ENCODE assay signal across 16 mouse cellular contexts in genomic region chr12:24754693-24755092, GRCm38 (mm10). TPM values are rescaled to one million over a fixed set of nuclear protein-coding genes. Genes with fewer than 3 reads are reported as not detected.
A peak's percentile ranks its signal among the peaks of the same experiment; 100 is the strongest.
DNase-seq lines count a peak whose midpoint lies in the region; ATAC-seq and TF ChIP-seq lines count a peak whose summit lies in the region.
"Had no signal": no experiment of that assay in that cellular context is flagged by ENCODE, and none has a peak within 500 bp of the region (broad histone marks: within the 10 kb centered on the region; RNA-seq: fewer than 3 reads in every experiment).

No protein-coding gene starts in this region.

- H3K4me3 ChIP-seq in hindbrain, embryonic 15.5 days: no peak overlapping the region
- no peak overlapping the region for H3K4me3 ChIP-seq in hindbrain, embryonic 10.5 days
- H3K4me3 ChIP-seq in lung, embryonic 14.5 days (ENCODE audit: low read depth, low read length): no peak overlapping the region
- H3K4me3 ChIP-seq in lung, adult 2 months (replicated peaks; ENCODE audit: extremely low read depth, low read depth, low read length): no peak overlapping the region
- H3K4me3 ChIP-seq: embryonic facial prominence, embryonic 15.5 days; forebrain, embryonic 12.5 days; heart, embryonic 10.5 days; limb, embryonic 13.5 days; midbrain, embryonic 10.5 days; stomach, embryonic 15.5 days had no signal

- ATAC-seq in hindbrain, embryonic 15.5 days (ENCODE audit: low FRiP score, low read depth): 0 out of 2 replicates have a peak, but pooled peaks have one; percentile 37
- ATAC-seq in lung, embryonic 14.5 days (ENCODE audit: insufficient read depth): no peak

- DNase-seq in hindbrain, embryonic 10.5 days (ENCODE audit: low spot score): no peak
- peak; percentile 43 for DNase-seq in lung, embryonic 14.5 days
- no peak for DNase-seq in lung, adult 2 months
- DNase-seq in cerebellum, postnatal 25 days: peak; percentile 27 to 41
- DNase-seq in lung, postnatal 25 days (ENCODE audit: low spot score): peak; percentile 30
- no peak for DNase-seq in heart, postnatal 4 days
- no peak for DNase-seq in right cerebral cortex, adult 2 months (ENCODE audit: low spot score in 2 of 2)
- DNase-seq: gastrocnemius, postnatal 14 days; thymus, postnatal 4 days had no signal

- TF ChIP-seq POLR2A in lung, adult 2 months (IDR thresholded peaks at IDR 0.05; ENCODE audit: borderline replicate concordance, extremely low read depth, low read depth, low read length): no peak

- no peaks in the 10 kb centered on the region for H3K27me3 ChIP-seq in hindbrain, embryonic 15.5 days
- no peaks in the 10 kb centered on the region for H3K27me3 ChIP-seq in hindbrain, embryonic 10.5 days (ENCODE audit: insufficient read depth, poor library complexity, severe bottlenecking)
- no peaks in the 10 kb centered on the region for H3K27me3 ChIP-seq in lung, embryonic 14.5 days (ENCODE audit: insufficient read depth, low read length)
- H3K27me3 ChIP-seq: embryonic facial prominence, embryonic 15.5 days; forebrain, embryonic 12.5 days; limb, embryonic 13.5 days; stomach, embryonic 15.5 days had no signal

- H3K4me1 ChIP-seq in hindbrain, embryonic 15.5 days (replicated peaks): peaks cover 17% of the 10 kb centered on the region
- peaks cover 10% of the 10 kb centered on the region for H3K4me1 ChIP-seq in hindbrain, embryonic 10.5 days (replicated peaks)
- no peaks in the 10 kb centered on the region for H3K4me1 ChIP-seq in lung, embryonic 14.5 days (ENCODE audit: insufficient read depth)
- H3K4me1 ChIP-seq in lung, adult 2 months (ENCODE audit: control insufficient read depth, insufficient read depth, low read length): no peaks in the 10 kb centered on the region
- H3K4me1 ChIP-seq: embryonic facial prominence, embryonic 15.5 days; stomach, embryonic 15.5 days had no signal

- no peak for TF ChIP-seq CTCF in lung, embryonic 14.5 days (IDR thresholded peaks at IDR 0.05; ENCODE audit: low read depth)
- TF ChIP-seq CTCF in lung, adult 2 months (IDR thresholded peaks at IDR 0.05; ENCODE audit: insufficient read depth, low read length): no peak

- no peak overlapping the region for H3K9ac ChIP-seq in hindbrain, embryonic 15.5 days
- H3K9ac ChIP-seq in lung, embryonic 14.5 days: no peak overlapping the region
- H3K9ac ChIP-seq: embryonic facial prominence, embryonic 15.5 days; forebrain, embryonic 12.5 days; limb, embryonic 13.5 days; stomach, embryonic 15.5 days had no signal

- no peak overlapping the region for H3K27ac ChIP-seq in hindbrain, embryonic 15.5 days (replicated peaks)
- no peak overlapping the region for H3K27ac ChIP-seq in hindbrain, embryonic 10.5 days
- no peak overlapping the region for H3K27ac ChIP-seq in lung, embryonic 14.5 days (ENCODE audit: low read depth)
- H3K27ac ChIP-seq: embryonic facial prominence, embryonic 15.5 days; forebrain, embryonic 12.5 days; heart, embryonic 10.5 days; limb, embryonic 13.5 days; midbrain, embryonic 10.5 days; stomach, embryonic 15.5 days had no signal

- 32% methylated on average over 5 of the region's 5 CpGs for WGBS in hindbrain, embryonic 15.5 days
- 59% methylated on average over 5 of the region's 5 CpGs for WGBS in hindbrain, embryonic 10.5 days
- 48% methylated on average over 5 of the region's 5 CpGs for WGBS in lung, embryonic 14.5 days
- WGBS in lung, adult 2 months: 43% methylated on average over 5 of the region's 5 CpGs

- H3K36me3 ChIP-seq in hindbrain, embryonic 15.5 days: no peaks in the 10 kb centered on the region
- no peaks in the 10 kb centered on the region for H3K36me3 ChIP-seq in hindbrain, embryonic 10.5 days
- H3K36me3 ChIP-seq in lung, embryonic 14.5 days (ENCODE audit: insufficient read depth): no peaks in the 10 kb centered on the region
- H3K36me3 ChIP-seq: embryonic facial prominence, embryonic 15.5 days; forebrain, embryonic 12.5 days; heart, embryonic 10.5 days; limb, embryonic 13.5 days; midbrain, embryonic 10.5 days; stomach, embryonic 15.5 days had no signal

- H3K9me3 ChIP-seq in hindbrain, embryonic 15.5 days: no peaks in the 10 kb centered on the region
- H3K9me3 ChIP-seq in hindbrain, embryonic 10.5 days: no peaks in the 10 kb centered on the region
- H3K9me3 ChIP-seq in lung, embryonic 14.5 days (ENCODE audit: low read depth, low read length): no peaks in the 10 kb centered on the region
- H3K9me3 ChIP-seq: embryonic facial prominence, embryonic 15.5 days; forebrain, embryonic 12.5 days; heart, embryonic 10.5 days; limb, embryonic 13.5 days; midbrain, embryonic 10.5 days; stomach, embryonic 15.5 days had no signal

- no peak overlapping the region for H3K4me2 ChIP-seq in hindbrain, embryonic 15.5 days
- no peak overlapping the region for H3K4me2 ChIP-seq in lung, embryonic 14.5 days
- H3K4me2 ChIP-seq: embryonic facial prominence, embryonic 15.5 days; forebrain, embryonic 12.5 days; limb, embryonic 13.5 days; stomach, embryonic 15.5 days had no signal

RNA-seq across cellular contexts. Expression of gene Rrm2, which starts 46.7 kb away (rescaled TPM):
- polyA plus RNA-seq in hindbrain, embryonic 15.5 days (2015; fragmentation: Nextera tagmentation; extraction: Ambion mirVana): 64.0 and 73.5 TPM in 2 replicates
- 552 and 686 TPM in 2 replicates for polyA plus RNA-seq in hindbrain, embryonic 10.5 days (2016; fragmentation: Nextera tagmentation; extraction: Ambion mirVana)
- polyA plus RNA-seq in lung, embryonic 14.5 days (2014; fragmentation: Nextera tagmentation; extraction: Ambion mirVana): 219 and 221 TPM in 2 replicates
- 1.6 and 2.1 TPM in 2 replicates for polyA plus RNA-seq in lung, adult 2 months (2012; rRNA removed)
- total RNA-seq in heart, postnatal 4 days (2021): 100 to 1,000 TPM; 166 to 174 TPM

Comparison
In these comparisons a context has a peak if more than half of its experiments do, and no peak if none do; other contexts are left out.
1. DNase-seq: peak in lung, embryonic 14.5 days (single experiment), cerebellum, postnatal 25 days (2 of 2) and lung, postnatal 25 days (single experiment); none in hindbrain, embryonic 10.5 days (single experiment), lung, adult 2 months (single experiment), heart, postnatal 4 days (single experiment) and right cerebral cortex, adult 2 months (0 of 2).
2. RNA of gene Rrm2, which starts 46.7 kb away (polyA plus RNA-seq): 552 to 686 TPM in hindbrain, embryonic 10.5 days, 219 to 221 TPM in lung, embryonic 14.5 days and 64.0 to 73.5 TPM in hindbrain, embryonic 15.5 days; 1.6 to 2.1 TPM in lung, adult 2 months; every median in the first group is over 10 times any median in the second.